Mouse (Mus musculus): ENCODE results near the gene Colgalt2. TPM values are rescaled to one million over a fixed set of nuclear protein-coding genes. Genes with fewer than 3 reads are reported as not detected.

The Colgalt2 gene
- polyA plus RNA-seq, 2 experiments: 0.21 to 0.30 TPM

- Histone ChIP-seq H3K9ac (replicated peaks) (no peak overlapping the region), H3K36me3 (replicated peaks; ENCODE audit: control insufficient read depth, insufficient read depth, low read depth) (no peaks in the 10 kb centered on the region), H3K4me2 (ENCODE audit: low read depth) (no peak overlapping the region), H3K9me3 (ENCODE audit: control insufficient read depth, low read length) (no peaks in the 10 kb centered on the region), H3K4me3 (ENCODE audit: insufficient read depth in 1 of 2, low read depth in 2 of 2, low read length in 2 of 2) (no peak overlapping the region), H3K27ac (no peak overlapping the region), H3K4me1 (replicated peaks; ENCODE audit: control insufficient read depth in 2 of 2, insufficient read depth in 2 of 2, low read length in 1 of 2) (peaks cover 0 to 2% of the 10 kb centered on the region in 2 experiments; a peak in 1 of 4 replicates), H3K27me3 (ENCODE audit: control insufficient read depth, insufficient read depth, low read length) (no peaks in the 10 kb centered on the region)
- DNase-seq (ENCODE audit: low read depth in 3 of 3, low spot score in 3 of 3) (no peak), ATAC-seq (ENCODE audit: insufficient read depth) (no peak)
- TF ChIP-seq CTCF (IDR thresholded peaks at IDR 0.05; ENCODE audit: low read depth): no peak
- TF ChIP-seq EP300 (IDR thresholded peaks at IDR 0.05; ENCODE audit: low read depth): no peak
- WGBS (ENCODE audit: insufficient replicate concordance): 50% methylated on average over 7 of the region's 7 CpGs
Measured at GRCm38 (mm10) chr1:152555944-152556573, 156.4 kb downstream of the Colgalt2 start.

- Histone ChIP-seq H3K27ac (no peak overlapping the region), H3K36me3 (replicated peaks; ENCODE audit: control insufficient read depth, insufficient read depth, low read depth) (no peaks in the 10 kb centered on the region), H3K4me1 (replicated peaks; ENCODE audit: control insufficient read depth in 2 of 2, insufficient read depth in 2 of 2, low read length in 1 of 2) (peaks cover 0 to 2% of the 10 kb centered on the region in 2 experiments; a peak in 1 of 4 replicates), H3K27me3 (ENCODE audit: control insufficient read depth, insufficient read depth, low read length) (no peaks in the 10 kb centered on the region), H3K4me2 (ENCODE audit: low read depth) (no peak overlapping the region), H3K4me3 (ENCODE audit: insufficient read depth in 1 of 2, low read depth in 2 of 2, low read length in 2 of 2) (no peak overlapping the region), H3K9me3 (ENCODE audit: control insufficient read depth, low read length) (no peaks in the 10 kb centered on the region), H3K9ac (replicated peaks) (no peak overlapping the region)
- WGBS (ENCODE audit: insufficient replicate concordance): 39% methylated on average over 14 of the region's 14 CpGs
- no peak for DNase-seq (ENCODE audit: low read depth in 3 of 3, low spot score in 3 of 3)
- TF ChIP-seq CTCF (IDR thresholded peaks at IDR 0.05; ENCODE audit: low read depth) (no peak), EP300 (IDR thresholded peaks at IDR 0.05; ENCODE audit: low read depth) (no peak)
- ATAC-seq (ENCODE audit: insufficient read depth): no peak
Measured at GRCm38 (mm10) chr1:152556576-152557281, 157.1 kb downstream of the Colgalt2 start.

Other genes starting within 250 kb of the Colgalt2 start
- 13.8 and 17.5 TPM in 2 replicates for gene Tsen15, start 13.1 kb upstream of the Colgalt2 start, polyA plus RNA-seq (2012; rRNA removed)
- 23.7 and 26.7 TPM in 2 replicates for gene Tsen15, start 13.1 kb upstream of the Colgalt2 start, polyA plus RNA-seq (2014; fragmentation: Nextera tagmentation; extraction: Ambion mirVana)